Mouse (Mus musculus) ES-E14 (cell line): ENCODE results near the gene Klf12.

Experiments used
- ZC3H11A ChIP-seq: IDR thresholded peaks from 2 replicates; pipeline ENCODE4 v1.6.1; 2012; ENCODE audit warnings: low read depth, mild to moderate bottlenecking, inconsistent platforms, low read length, borderline replicate concordance
- ZNF384 ChIP-seq: IDR thresholded peaks from 2 replicates; pipeline ENCODE4 v1.6.1; 2012; ENCODE audit warnings: low read depth, low read length, inconsistent platforms

DNA sequence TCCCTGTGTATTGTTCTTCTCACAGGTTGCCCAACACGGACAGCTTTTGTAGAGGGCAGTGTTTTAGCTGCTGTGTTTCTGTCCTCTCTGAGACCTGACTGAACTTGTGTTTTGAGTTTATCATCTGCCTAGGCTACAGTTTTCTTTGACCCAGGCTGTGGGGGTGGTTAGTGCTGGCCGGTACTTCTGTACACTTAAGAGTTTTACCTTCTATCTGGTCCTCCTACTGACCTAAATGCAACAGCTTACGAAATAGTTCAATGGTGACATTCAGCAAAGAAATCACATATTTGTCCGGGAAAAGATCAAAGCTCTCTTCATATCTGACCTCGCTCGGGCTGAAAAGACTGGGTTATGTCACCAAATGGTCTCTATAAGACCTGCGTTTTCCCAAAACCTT is 39.8 kb upstream of the Klf12 start:
- TF ChIP-seq ZNF384 (no peak), ZC3H11A (no peak)
